Mouse (Mus musculus): ENCODE measurements at regions not wholly inside any gene's neighbourhood (a gene's known extent, or its start where the extent isn't known, plus 50 kb on each side); places are given as distances from the start of the nearest gene placed in this dataset.

DNA sequence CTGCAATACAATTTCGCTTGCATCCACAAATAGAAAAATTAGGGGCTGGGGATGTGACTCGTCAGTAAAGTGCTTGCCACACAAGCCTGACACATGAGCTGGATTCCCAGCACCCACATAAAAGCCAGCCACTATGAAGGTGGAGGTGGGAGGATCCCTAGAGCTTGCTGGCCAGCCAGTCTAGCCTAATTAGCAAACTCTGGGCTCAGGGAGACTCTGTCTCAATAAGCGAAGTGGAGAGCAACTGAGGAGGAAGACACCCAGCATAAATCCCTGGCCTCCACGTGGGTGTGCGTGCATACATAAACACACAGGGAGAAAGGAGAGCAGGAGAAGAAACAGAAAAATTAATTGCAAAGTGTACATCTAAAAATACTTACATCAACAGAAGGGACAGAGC, 134.1 kb upstream of the Gm6657 start:
- TF ChIP-seq CTCF (IDR thresholded peaks at IDR 0.05; ENCODE audit: low read depth, low read length) (no peak), GATA1 (IDR thresholded peaks at IDR 0.05; ENCODE audit: borderline replicate concordance, low read length) (no peak), TAL1 (conservative IDR thresholded peaks at IDR 0.05; ENCODE audit: low read depth, low read length) (no peak), GATA2 (IDR thresholded peaks at IDR 0.05; ENCODE audit: borderline replicate concordance, low read depth, low read length) (no peak)
